Mouse (Mus musculus) MEL (cell line): ENCODE measurements at regions not wholly inside any gene's neighbourhood (a gene's known extent, or its start where the extent isn't known, plus 50 kb on each side); places are given as distances from the start of the nearest gene placed in this dataset.

ENCODE experiments used
- DNase-seq: peaks from one replicate; pipeline ENCODE4 v3.0.0; 2011; ENCODE audit warnings: low read depth, low spot score
- H3K27ac ChIP-seq: 2 replicates; pipeline ENCODE4 v1.5.1; 2012; ENCODE audit warnings: low read depth, mild to moderate bottlenecking, control low read depth, low read length, moderate library complexity; ENCODE audit not compliant: control insufficient read depth
- H3K27me3 ChIP-seq, 2 experiments: fragments of 150-350 bp in 1 of 2; sonication (generic) in 1 of 2; 2 replicates each; pipeline ENCODE4 v1.6.1; 2012; ENCODE audit warnings: low read length in 2 of 2, mild to moderate bottlenecking in 2 of 2, improper control_type of control experiment in 1 of 2, moderate library complexity in 1 of 2; ENCODE audit not compliant: insufficient read depth in 2 of 2, control insufficient read depth in 1 of 2
- H3K36me3 ChIP-seq, 2 experiments: 2 replicates each; pipeline ENCODE4 v1.6.1; 2012 to 2014; ENCODE audit warnings: low read length in 2 of 2, improper control_type of control experiment in 1 of 2, inconsistent platforms in 1 of 2, mild to moderate bottlenecking in 1 of 2; ENCODE audit not compliant: insufficient read depth in 2 of 2, control insufficient read depth in 1 of 2
- H3K4me1 ChIP-seq, 2 experiments: fragments of 150-350 bp in 1 of 2; sonication (generic) in 1 of 2; 2 replicates each; pipeline ENCODE4 v1.6.1; 2012; ENCODE audit warnings: low read length in 2 of 2, improper control_type of control experiment in 1 of 2, mild to moderate bottlenecking in 1 of 2; ENCODE audit not compliant: insufficient read depth in 2 of 2, control insufficient read depth in 1 of 2
- H3K4me3 ChIP-seq, 2 experiments: fragments of 150-350 bp in 1 of 2; sonication (generic) in 1 of 2; 2 replicates each; pipeline ENCODE4 v1.5.1; 2012; ENCODE audit warnings: low read depth in 2 of 2, low read length in 2 of 2, mild to moderate bottlenecking in 2 of 2, moderate library complexity in 2 of 2, control low read depth in 1 of 2, improper control_type of control experiment in 1 of 2; ENCODE audit not compliant: control insufficient read depth in 1 of 2, insufficient read depth in 1 of 2
- H3K79me2 ChIP-seq: 2 replicates; pipeline ENCODE4 v1.6.1; 2012; ENCODE audit warnings: mild to moderate bottlenecking, low read length, moderate library complexity; ENCODE audit not compliant: control insufficient read depth, poor library complexity, insufficient read depth
- H3K9ac ChIP-seq: 2 replicates; pipeline ENCODE4 v1.6.1; 2012; ENCODE audit warnings: low read depth, mild to moderate bottlenecking, control low read depth, low read length, moderate library complexity; ENCODE audit not compliant: control insufficient read depth, poor library complexity, severe bottlenecking
- H3K9me3 ChIP-seq: fragments of 150-350 bp; sonication (generic); replicated peaks from 2 replicates; pipeline ENCODE4 v1.6.1; 2012; ENCODE audit warnings: mild to moderate bottlenecking, low read length, improper control_type of control experiment, moderate library complexity; ENCODE audit not compliant: insufficient read depth
- CHD1 ChIP-seq: IDR thresholded peaks from 2 replicates; pipeline ENCODE4 v1.6.1; 2012; ENCODE audit warnings: low read depth, mild to moderate bottlenecking, inconsistent platforms, low read length, improper control_type of control experiment
- ELF1 ChIP-seq: IDR thresholded peaks from 2 replicates; pipeline ENCODE4 v1.6.1; 2014; ENCODE audit warnings: low read depth, mild to moderate bottlenecking, inconsistent platforms, low read length, improper control_type of control experiment, moderate library complexity
- GATA1 ChIP-seq: IDR thresholded peaks from 2 replicates; pipeline ENCODE4 v1.6.1; 2011; ENCODE audit warnings: low read depth, low read length, improper control_type of control experiment
- MYB ChIP-seq: IDR thresholded peaks from 2 replicates; pipeline ENCODE4 v1.6.1; 2011; ENCODE audit warnings: mild to moderate bottlenecking, low read depth, low read length, improper control_type of control experiment
- ZC3H11A ChIP-seq: IDR thresholded peaks from 2 replicates; pipeline ENCODE4 v1.6.1; 2012; ENCODE audit warnings: low read depth, mild to moderate bottlenecking, inconsistent platforms, low read length, improper control_type of control experiment
- ZMIZ1 ChIP-seq: IDR thresholded peaks from 2 replicates; pipeline ENCODE4 v1.6.1; 2012; ENCODE audit warnings: low read depth, mild to moderate bottlenecking, inconsistent platforms, low read length, improper control_type of control experiment, moderate library complexity
- ZNF384 ChIP-seq: IDR thresholded peaks from 2 replicates; pipeline ENCODE4 v1.6.1; 2012; ENCODE audit warnings: low read depth, mild to moderate bottlenecking, inconsistent platforms, low read length, improper control_type of control experiment

GRCm38 (mm10) chr12:49233524-49234306, 148.7 kb upstream of the Foxg1 start:
- H3K36me3 ChIP-seq = no peaks in the 10 kb centered on the region
- no peaks in the 10 kb centered on the region for H3K79me2 ChIP-seq
- H3K9me3 ChIP-seq = no peaks in the 10 kb centered on the region
- H3K27ac ChIP-seq = no peak overlapping the region
- H3K4me1 ChIP-seq = no peaks in the 10 kb centered on the region
- no peak for DNase-seq
- H3K4me3 ChIP-seq = no peak overlapping the region
- no peaks in the 10 kb centered on the region for H3K27me3 ChIP-seq
- TF ChIP-seq ZMIZ1 = no peak
- TF ChIP-seq CHD1 = no peak
- TF ChIP-seq GATA1 = no peak
- no peak for TF ChIP-seq ZC3H11A
- TF ChIP-seq ELF1 = no peak
- no peak for TF ChIP-seq ZNF384
- TF ChIP-seq MYB = no peak
- no peak overlapping the region for H3K9ac ChIP-seq
